Mouse (Mus musculus): ENCODE results near the gene Adamtsl3.
"Not testable (repeated sequence)": the region's sequence is repeated elsewhere in the genome, so short reads cannot be mapped to it uniquely, and the experiment has no call there.

Adamtsl3 gene

GRCm38 (mm10) chr7:82364567-82364966 is 29.1 kb downstream of the Adamtsl3 start:
- DNase-seq: no peak

GRCm38 (mm10) chr7:82366056-82366455 is 30.6 kb downstream of the Adamtsl3 start:
- DNase-seq: no peak

GRCm38 (mm10) chr7:82366471-82366870 is 31.0 kb downstream of the Adamtsl3 start:
- no peak for DNase-seq

- no peak for DNase-seq
Measured at GRCm38 (mm10) chr7:82368047-82368446, 32.6 kb downstream of the Adamtsl3 start.

GRCm38 (mm10) chr7:82370132-82370531 is 34.6 kb downstream of the Adamtsl3 start:
- no peak for DNase-seq

- DNase-seq: no peak
Measured at GRCm38 (mm10) chr7:82371411-82371810, 35.9 kb downstream of the Adamtsl3 start.

- no peak for DNase-seq
Measured at GRCm38 (mm10) chr7:82378311-82378710, 42.8 kb downstream of the Adamtsl3 start.

GRCm38 (mm10) chr7:82379765-82380164 is 44.3 kb downstream of the Adamtsl3 start:
- no peak for DNase-seq

GRCm38 (mm10) chr7:82382843-82383535 is 47.5 kb downstream of the Adamtsl3 start:
- no peak for DNase-seq

GRCm38 (mm10) chr7:82383536-82383848 is 48.0 kb downstream of the Adamtsl3 start:
- DNase-seq: no peak

GRCm38 (mm10) chr7:82387121-82387520 is 51.6 kb downstream of the Adamtsl3 start:
- DNase-seq: no peak

GRCm38 (mm10) chr7:82394435-82395186 is 59.1 kb downstream of the Adamtsl3 start:
- no peak for DNase-seq

GRCm38 (mm10) chr7:82395239-82395638 is 59.7 kb downstream of the Adamtsl3 start:
- no peak for DNase-seq

GRCm38 (mm10) chr7:82395751-82396512 is 60.4 kb downstream of the Adamtsl3 start:
- no peak for DNase-seq

GRCm38 (mm10) chr7:82396869-82397268 is 61.4 kb downstream of the Adamtsl3 start:
- no peak for DNase-seq

GRCm38 (mm10) chr7:82397632-82398031 is 62.1 kb downstream of the Adamtsl3 start:
- DNase-seq: no peak

- no peak for DNase-seq
Measured at GRCm38 (mm10) chr7:82405466-82406045, 70.1 kb downstream of the Adamtsl3 start.

GRCm38 (mm10) chr7:82410966-82411365 is 75.5 kb downstream of the Adamtsl3 start:
- DNase-seq: no peak

GRCm38 (mm10) chr7:82416653-82417052 is 81.2 kb downstream of the Adamtsl3 start:
- no peak for DNase-seq

- DNase-seq: no peak
Measured at GRCm38 (mm10) chr7:82417053-82417452, 81.6 kb downstream of the Adamtsl3 start.

GRCm38 (mm10) chr7:82420329-82421052 is 85.0 kb downstream of the Adamtsl3 start:
- DNase-seq: not testable (repeated sequence)

GRCm38 (mm10) chr7:82422561-82422960 is 87.1 kb downstream of the Adamtsl3 start:
- DNase-seq: no peak

GRCm38 (mm10) chr7:82423602-82424001 is 88.1 kb downstream of the Adamtsl3 start:
- DNase-seq: no peak
